Mouse (Mus musculus) stomach, postnatal 0 days (tissue): ENCODE data around the gene Nudt1. TPM values are rescaled to one million over a fixed set of nuclear protein-coding genes. Genes with fewer than 3 reads are reported as not detected.

Experiments
- ATAC-seq: fragments of 200-750 bp; cut with Nextera tagmentation; 2 replicates; pipeline ENCODE4 v1.8.0; 2017; ENCODE audit not compliant: low FRiP score, low TSS enrichment
- DNase-seq: peaks from one replicate; pipeline ENCODE4 v3.0.0-alpha.2; 2016; ENCODE audit warnings: low spot score
- H3K27ac ChIP-seq: fragments of 300-500 bp; sonication (generic); replicated peaks from 2 replicates; pipeline ENCODE4 v1.5.1; 2014; ENCODE audit warnings: mild to moderate bottlenecking, control low read depth
- H3K27me3 ChIP-seq: fragments of 300-500 bp; sonication (generic); 2 replicates; pipeline ENCODE4 v1.6.1; 2014; ENCODE audit warnings: low read length; ENCODE audit not compliant: control insufficient read depth, insufficient read depth
- H3K36me3 ChIP-seq: fragments of 300-500 bp; sonication (generic); 2 replicates; pipeline ENCODE4 v1.6.1; 2014; ENCODE audit warnings: low read length, mixed read lengths; ENCODE audit not compliant: control insufficient read depth, insufficient read depth
- H3K4me1 ChIP-seq: fragments of 300-500 bp; sonication (generic); replicated peaks from 2 replicates; pipeline ENCODE4 v1.6.1; 2014; ENCODE audit warnings: antibody characterized with exemption; ENCODE audit not compliant: control insufficient read depth, insufficient read depth
- H3K4me2 ChIP-seq: fragments of 300-500 bp; sonication (generic); replicated peaks from 2 replicates; pipeline ENCODE4 v1.6.1; 2014; ENCODE audit warnings: low read depth, mild to moderate bottlenecking, control low read depth, moderate library complexity
- H3K4me3 ChIP-seq: fragments of 300-500 bp; sonication (generic); 2 replicates; pipeline ENCODE4 v1.5.1; 2014; ENCODE audit warnings: low read depth, low read length, control low read depth
- H3K9ac ChIP-seq: fragments of 300-500 bp; sonication (generic); 2 replicates; pipeline ENCODE4 v1.6.1; 2014; ENCODE audit warnings: mild to moderate bottlenecking, low read length, control low read depth, mixed read lengths
- H3K9me3 ChIP-seq: fragments of 300-500 bp; sonication (generic); 2 replicates; pipeline ENCODE4 v1.6.1; 2016; ENCODE audit warnings: low read length; ENCODE audit not compliant: control insufficient read depth
- CTCF ChIP-seq: IDR thresholded peaks from 2 replicates; pipeline ENCODE4 v1.5.1; 2016; ENCODE audit warnings: antibody characterized with exemption, low read depth, mild to moderate bottlenecking, moderate library complexity
- EP300 ChIP-seq: optimal IDR thresholded peaks from 2 replicates; pipeline ENCODE3; 2016; ENCODE audit warnings: antibody characterized with exemption
- WGBS: fragments of 180-500 bp; shearing (Covaris S2); extraction: QIAGEN DNeasy Blood & Tissue Kit; methylation state at CpG from one replicate; pipeline ENCODE4 v1.1.7; 2014; 5-methylcytosine and 5-hydroxymethylcytosine counted together
- polyA plus RNA-seq: library from polyadenylated mRNA; unstranded; fragments of >200 nt; fragmentation: Nextera tagmentation; extraction: Ambion mirVana; gene quantifications from 2 replicates; pipeline ENCODE4 v1.2.1, GENCODE M21; 2015

Gene Nudt1
- polyA plus RNA-seq, 1 experiment from 2014 or later: 25.3 TPM

DNA sequence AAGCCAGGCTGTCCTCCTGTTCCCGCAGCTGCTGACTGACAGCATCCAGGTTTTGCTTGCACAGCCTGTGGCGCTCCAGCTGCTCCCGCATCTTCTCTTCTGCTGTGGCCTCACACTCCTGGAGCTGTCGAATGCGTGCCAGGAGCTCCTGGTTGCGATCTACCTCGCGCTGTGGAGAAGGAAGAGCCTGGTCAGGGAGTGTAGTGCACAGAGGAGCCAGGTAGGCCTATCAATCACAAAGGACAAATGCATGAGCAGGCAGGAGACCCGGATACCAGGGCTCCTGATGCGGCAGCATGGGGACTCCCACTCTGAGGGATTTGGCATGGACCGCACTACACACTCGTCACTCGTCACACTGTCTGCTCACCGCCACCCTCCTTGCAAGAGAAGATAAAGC, 13.9 kb upstream of the Nudt1 start:
- no peak for DNase-seq
- no peak for TF ChIP-seq EP300
- TF ChIP-seq CTCF: no peak

DNA sequence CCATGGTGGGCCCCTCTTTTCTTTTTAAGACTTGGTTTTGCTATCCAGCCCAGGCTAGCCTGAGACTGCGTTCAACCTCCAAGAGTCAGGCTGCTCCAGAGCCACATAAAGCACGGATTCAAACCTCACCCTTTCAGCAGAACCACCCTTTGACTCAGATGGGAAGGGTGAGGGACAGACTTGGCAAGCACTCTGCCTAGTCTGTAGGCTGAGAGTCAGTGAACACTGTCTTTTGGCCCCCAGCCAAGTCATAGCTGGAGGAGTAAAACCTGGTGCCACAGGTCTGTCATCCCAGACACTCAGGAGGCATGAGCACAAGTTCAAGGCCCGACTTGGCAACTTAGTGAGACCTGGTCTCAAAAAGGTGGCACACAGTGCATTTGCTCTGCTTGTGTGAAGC, 4.7 kb upstream of the Nudt1 start:
- no peak overlapping the region for H3K4me2 ChIP-seq
- DNase-seq: no peak
- no peak overlapping the region for H3K4me3 ChIP-seq
- H3K4me1 ChIP-seq: peaks cover 3% of the 10 kb centered on the region; the same call in 1 of the 2 replicates
- no peak overlapping the region for H3K9ac ChIP-seq
- TF ChIP-seq CTCF (no peak), EP300 (no peak)
- H3K36me3 ChIP-seq: peaks cover 9% of the 10 kb centered on the region; the same call in 1 of the 2 replicates
- ATAC-seq: no peak
- no peak overlapping the region for H3K27ac ChIP-seq
- no peaks in the 10 kb centered on the region for H3K27me3 ChIP-seq
- H3K9me3 ChIP-seq: no peaks in the 10 kb centered on the region
- 69% methylated on average over 3 of the region's 3 CpGs for WGBS

More for the DNA sequence above, 13.9 kb upstream of the Nudt1 start:
- no peak overlapping the region for H3K9ac ChIP-seq
- 91% methylated on average over 14 of the region's 14 CpGs for WGBS
- no peaks in the 10 kb centered on the region for H3K27me3 ChIP-seq
- H3K27ac ChIP-seq: no peak overlapping the region
- H3K9me3 ChIP-seq: no peaks in the 10 kb centered on the region
- H3K4me1 ChIP-seq: no peaks in the 10 kb centered on the region
- H3K4me2 ChIP-seq: no peak overlapping the region
- no peak overlapping the region for H3K4me3 ChIP-seq
- H3K36me3 ChIP-seq: peaks cover 23% of the 10 kb centered on the region
- no peak for ATAC-seq

DNA sequence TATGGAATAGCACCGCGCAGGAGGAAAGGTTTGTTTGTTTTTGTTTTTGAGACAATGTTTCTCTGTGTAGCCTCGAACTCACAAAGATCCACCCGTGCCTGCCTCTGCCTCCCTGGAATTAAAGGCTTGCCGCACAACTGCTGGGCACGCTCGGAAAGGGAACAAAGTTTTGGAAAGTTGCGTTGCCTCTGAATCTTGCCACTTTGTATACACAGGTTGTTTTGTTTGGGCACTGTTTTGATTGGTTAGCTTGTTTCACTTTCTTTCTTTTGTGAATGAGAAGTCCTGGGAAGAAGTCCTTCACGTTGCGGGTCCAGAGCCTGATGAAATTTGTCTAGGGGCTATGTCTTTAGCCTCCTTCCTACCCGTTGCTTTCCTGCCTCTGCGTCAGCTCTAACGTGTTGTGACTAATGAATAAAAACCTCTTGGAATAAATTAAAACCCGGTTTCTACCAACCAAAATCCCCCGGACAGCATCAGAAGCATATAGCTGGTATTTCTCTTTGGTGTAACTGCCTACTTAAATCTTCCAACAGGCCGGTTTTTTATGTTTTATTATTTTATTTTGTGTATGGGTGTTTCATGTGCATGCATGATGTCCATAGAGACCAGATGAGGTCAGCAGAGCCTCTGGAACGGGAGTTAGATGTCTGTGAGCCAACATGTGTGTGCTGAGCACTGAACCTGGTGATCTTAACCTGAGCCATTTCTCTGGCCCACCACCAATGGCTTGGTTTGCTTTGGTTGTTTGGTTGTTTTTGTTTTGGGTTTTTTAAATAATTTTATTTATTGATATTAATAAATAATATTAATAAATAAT, 510 bp downstream of the Nudt1 start:
- Histone ChIP-seq H3K4me2 (peak overlapping the region; percentile 95), H3K4me1 (peaks cover 3% of the 10 kb centered on the region; the same call in 1 of the 2 replicates), H3K27me3 (no peaks in the 10 kb centered on the region), H3K9me3 (no peaks in the 10 kb centered on the region), H3K27ac (peak overlapping the region; percentile 90), H3K4me3 (peak overlapping the region; percentile 78), H3K9ac (peak overlapping the region; percentile 97), H3K36me3 (no peaks in the 10 kb centered on the region; the same call in 1 of the 2 replicates)
- TF ChIP-seq EP300: no peak
- TF ChIP-seq CTCF: peak; percentile 50
- 1% methylated on average over 17 of the region's 17 CpGs for WGBS
- ATAC-seq (0 out of 2 replicates have a peak, but pooled peaks have one; percentile 3), DNase-seq (no peak)

DNA sequence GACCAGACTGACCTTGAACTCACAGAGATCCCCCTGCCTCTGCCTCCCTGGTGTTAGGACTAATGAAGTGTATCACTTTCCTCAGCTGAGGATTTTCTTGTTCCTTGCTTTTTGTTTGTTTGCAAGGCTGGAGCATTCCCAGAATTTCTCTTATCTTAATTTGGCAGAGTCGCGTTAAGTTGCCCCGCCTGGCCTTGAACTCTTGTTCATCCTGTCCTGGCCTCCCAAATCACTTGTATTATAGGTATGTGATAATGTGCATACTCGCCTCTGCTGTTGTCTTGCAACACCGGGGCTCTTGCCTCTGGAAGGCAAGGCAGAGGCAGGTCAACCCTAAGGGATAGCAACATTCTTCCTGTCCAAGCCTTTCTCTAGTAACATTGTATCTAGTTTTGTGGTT, 2.6 kb downstream of the Nudt1 start:
- no peaks in the 10 kb centered on the region for H3K27me3 ChIP-seq
- H3K9me3 ChIP-seq: no peaks in the 10 kb centered on the region
- no peak overlapping the region for H3K9ac ChIP-seq
- H3K4me2 ChIP-seq: no peak overlapping the region
- 83% methylated on average over 5 of the region's 5 CpGs for WGBS
- no peak overlapping the region for H3K27ac ChIP-seq
- H3K36me3 ChIP-seq: peaks cover 10% of the 10 kb centered on the region; the same call in 1 of the 2 replicates
- no peak for TF ChIP-seq CTCF
- no peak for TF ChIP-seq EP300
- no peak for ATAC-seq
- peaks cover 3% of the 10 kb centered on the region; the same call in 1 of the 2 replicates for H3K4me1 ChIP-seq
- no peak for DNase-seq
- no peak overlapping the region for H3K4me3 ChIP-seq

DNA sequence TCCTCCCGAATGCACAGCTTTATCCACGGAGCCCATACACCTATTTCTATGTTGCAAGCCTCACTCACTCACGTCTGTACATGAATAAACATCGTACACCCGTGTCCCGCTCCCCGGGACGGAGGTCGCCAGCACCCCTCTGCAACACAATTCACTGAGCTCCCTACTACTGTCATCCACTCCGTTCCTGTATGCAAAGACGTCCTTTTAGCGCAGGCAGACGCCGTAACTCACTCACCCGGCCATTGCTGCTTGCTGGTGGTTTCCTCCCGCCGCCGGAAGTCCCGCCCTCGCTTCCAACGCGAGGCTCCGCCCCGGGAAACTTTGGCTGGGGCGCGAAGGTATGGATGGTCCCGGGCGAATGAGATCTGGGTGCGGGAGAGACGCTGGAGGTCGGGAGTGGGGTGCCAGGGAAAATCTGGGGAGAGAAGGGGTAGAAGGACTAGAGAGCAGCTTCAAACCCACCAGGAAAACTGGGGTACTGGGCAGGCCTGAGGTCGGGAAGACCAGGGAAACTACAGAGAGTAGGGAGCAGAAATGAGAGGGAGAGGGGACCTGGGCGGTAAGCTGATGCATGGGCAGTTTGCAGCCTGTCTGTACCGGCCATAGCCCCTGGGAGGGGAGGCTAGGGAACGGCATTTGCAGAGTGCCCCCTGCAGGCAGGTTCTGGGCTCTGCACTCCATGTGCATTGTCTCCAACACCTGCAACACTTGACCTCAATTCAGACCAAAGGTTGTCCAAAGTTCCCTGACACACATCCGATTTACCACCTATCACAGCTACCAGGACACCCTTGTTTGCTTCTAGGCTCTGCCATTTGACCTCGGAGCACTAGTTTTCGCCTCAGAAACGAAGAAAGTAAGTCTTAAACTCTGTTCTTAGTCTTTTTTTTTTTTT, 10.4 kb downstream of the Nudt1 start, which contains the start of gene Mrm2:
TSS of gene Mrm2 (minus strand) at position 284 of the 898 bp plus-strand sequence.
- TF ChIP-seq EP300 (no peak), CTCF (peak; percentile 83)
- Histone ChIP-seq H3K4me3 (peak within 1 kb of the TSS; percentile 65), H3K27me3 (no peaks in the 10 kb centered on the region), H3K4me1 (peaks cover 4% of the 10 kb centered on the region; the same call in 1 of the 2 replicates), H3K27ac (peak within 1 kb of the TSS; percentile 94), H3K4me2 (peak within 1 kb of the TSS; percentile 92), H3K36me3 (peaks cover 10% of the 10 kb centered on the region; the same call in 1 of the 2 replicates), H3K9me3 (no peaks in the 10 kb centered on the region), H3K9ac (peak within 1 kb of the TSS; percentile 75)
- ATAC-seq (peak; percentile 76), DNase-seq (peak; percentile 86)
- WGBS: 3% methylated on average over 39 of the region's 39 CpGs
